Mouse (Mus musculus): ENCODE data around the gene Cptp.

Cptp gene

DNA sequence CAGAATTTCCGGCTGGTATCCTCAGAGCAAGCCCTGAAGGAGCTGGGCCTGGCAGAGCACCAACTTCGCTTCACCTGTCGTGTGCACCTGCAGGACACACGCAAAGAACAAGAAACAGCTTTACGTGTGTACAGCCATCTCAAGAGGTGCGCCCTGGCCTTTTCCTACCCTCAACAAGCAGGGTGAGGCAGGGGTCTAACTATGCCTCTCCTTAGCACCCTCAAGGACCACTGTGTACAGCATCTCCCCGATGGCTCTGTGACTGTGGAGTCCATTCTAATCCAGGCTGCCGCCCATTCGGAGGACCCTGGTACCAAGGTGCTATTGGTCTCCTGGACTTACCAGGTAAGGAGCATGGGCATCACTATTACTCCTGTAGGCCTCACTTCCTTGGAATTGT, 18.9 kb upstream of the Cptp start:
- no peak for DNase-seq (ENCODE audit: low spot score)

DNA sequence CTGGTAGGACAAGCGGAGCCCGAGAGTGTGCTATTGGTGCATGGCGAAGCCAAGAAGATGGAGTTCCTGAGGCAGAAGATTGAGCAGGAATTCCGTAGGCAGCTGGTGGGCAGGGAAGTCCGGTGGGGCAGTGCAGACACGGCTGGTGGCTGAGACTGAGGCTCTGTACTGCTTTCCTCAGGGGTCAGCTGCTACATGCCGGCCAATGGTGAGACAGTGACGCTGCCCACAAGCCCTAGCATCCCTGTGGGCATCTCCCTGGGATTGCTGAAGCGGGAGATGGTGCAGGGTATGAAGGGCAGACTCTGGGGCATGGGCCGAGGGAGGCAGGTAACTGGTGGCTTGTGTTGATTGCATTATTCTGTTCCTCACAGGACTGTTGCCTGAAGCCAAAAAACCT, 18.4 kb upstream of the Cptp start:
- no peak for DNase-seq (ENCODE audit: low spot score)

DNA sequence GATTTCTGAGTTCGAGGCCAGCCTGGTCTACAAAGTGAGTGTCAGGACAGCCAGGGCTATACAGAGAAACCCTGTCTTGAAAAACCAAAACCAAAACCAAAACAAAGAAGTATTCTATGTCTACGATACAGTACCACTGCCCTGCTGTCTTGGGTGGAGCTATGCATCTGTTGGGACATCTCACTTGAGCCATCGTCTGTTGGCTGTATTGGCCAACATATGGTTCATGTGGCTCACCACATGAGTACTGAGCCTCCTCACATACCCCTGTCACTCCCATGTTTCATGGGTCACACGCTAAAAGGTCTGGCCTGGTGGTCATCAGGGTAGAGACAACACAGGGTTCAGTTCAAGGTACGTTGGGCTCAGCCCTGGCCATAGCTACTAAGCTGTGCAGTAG, 17.1 kb upstream of the Cptp start:
- no peak for DNase-seq (ENCODE audit: low spot score)

DNA sequence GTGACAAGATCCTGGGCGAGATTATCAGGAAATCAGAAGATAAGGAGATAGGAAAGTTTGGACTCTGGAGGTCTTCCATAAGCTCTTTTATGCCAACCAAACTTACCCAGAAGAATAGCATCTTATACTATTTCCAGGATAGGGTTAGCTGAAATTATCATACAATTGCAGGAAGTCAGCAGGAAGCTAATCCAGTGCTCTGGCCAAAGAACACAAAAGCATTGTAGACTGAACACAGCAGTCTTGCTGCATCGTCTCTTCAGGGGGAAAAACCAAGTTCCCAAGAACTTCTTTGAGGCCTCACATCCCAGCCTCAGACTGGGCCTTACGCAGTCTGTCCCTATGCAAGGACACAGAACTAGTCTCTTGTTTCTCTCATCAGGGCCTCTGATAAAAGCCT, 14.3 kb upstream of the Cptp start:
- DNase-seq (ENCODE audit: low spot score): no peak

DNA sequence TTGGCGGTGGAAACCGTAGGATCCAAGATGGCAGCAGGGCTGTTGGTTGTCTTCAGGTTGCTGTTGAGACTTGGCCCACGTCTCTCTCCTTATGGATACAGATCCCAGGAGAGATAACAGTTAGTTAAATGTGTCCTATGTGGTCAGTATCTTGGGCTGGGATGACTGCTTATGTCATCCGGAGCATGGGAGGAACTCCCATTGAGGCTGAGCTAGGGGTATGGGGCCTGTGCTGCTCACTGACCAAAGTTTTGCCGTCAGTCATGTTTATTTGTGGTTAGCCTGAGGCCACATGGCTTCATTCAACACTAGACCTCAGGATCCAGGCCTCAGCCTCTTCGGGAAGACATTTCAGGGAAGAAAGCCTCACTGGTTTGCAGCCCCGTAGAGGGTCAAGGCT, 2.2 kb upstream of the Cptp start:
- DNase-seq (ENCODE audit: low spot score): no peak

DNA sequence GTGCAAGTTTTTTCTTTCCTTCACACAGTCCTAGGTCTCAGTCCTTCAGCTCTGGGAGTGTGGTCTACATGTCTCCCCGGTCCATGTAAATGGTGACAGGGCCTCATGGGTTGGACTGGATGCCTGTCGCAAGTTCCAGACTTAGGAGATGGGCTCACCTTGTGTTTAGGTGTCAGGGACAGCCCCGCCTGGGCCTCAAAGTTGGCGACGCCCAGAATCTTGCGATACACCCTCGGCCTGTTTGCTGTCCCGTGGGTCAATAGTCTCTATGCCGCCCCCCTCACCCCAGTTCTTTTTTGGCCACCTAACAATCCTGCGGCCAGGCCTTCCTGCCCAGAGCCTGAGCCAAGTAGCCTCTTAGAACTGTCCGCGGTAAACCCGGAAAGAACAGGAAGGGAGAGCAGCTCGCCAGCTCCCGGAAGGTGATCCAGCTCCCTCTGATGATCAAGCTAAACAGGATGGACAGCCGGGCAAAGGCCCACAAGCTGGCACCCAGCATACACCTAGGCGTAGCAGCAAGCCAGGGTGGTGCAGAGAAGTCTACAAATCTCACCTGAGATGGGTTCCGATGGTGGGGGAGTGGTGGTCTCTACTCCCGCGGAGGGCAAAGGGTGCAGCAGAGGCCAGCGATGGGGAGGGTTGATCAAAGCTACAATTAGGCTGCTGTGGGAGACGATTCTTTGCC, 484 bp downstream of the Cptp start:
- no peak for DNase-seq (ENCODE audit: low spot score)

DNA sequence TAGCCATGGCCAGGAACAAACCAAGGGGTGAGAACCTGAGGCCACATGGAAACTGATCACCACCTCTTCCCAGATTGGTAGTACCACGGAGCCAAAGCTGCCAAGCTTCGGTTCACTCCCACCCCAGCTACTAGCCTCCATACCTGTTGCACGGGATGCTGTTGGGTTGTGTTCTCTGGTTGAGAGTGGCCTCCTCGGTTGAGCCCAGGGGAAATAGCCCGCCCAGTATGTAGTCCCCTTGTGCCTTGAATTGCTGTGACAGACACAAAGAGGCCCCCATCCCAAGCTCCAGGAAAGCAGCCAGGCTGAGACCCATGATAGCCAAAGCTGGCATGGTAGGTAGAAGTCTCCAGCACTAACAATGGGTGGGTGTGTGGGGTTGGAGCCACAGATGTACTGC, 6.2 kb downstream of the Cptp start, which contains the start of gene Tas1r3:
Tas1r3 (minus strand) TSS at position 362 of the 400 bp plus-strand sequence.
- DNase-seq (ENCODE audit: low spot score): no peak

DNA sequence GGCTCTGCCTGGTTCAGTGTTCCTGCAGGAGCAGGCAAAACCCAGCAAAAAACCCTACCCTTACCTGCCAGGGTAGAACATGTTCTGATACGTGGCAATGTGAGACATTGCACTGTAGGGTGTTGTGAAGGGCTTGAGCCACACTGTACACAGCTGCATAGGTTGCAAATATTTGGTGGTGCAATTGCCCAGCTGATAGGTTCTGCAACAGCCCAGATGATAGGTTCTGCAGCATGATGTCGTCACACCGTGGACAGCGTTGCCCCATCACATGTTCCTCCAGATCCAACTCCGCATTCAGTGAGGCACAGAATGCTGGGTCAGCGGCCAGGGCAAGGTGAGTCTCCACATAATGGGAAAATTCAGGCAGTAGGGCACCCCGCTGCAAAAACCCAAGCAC, 7.5 kb downstream of the Cptp start:
- no peak for DNase-seq (ENCODE audit: low spot score)

DNA sequence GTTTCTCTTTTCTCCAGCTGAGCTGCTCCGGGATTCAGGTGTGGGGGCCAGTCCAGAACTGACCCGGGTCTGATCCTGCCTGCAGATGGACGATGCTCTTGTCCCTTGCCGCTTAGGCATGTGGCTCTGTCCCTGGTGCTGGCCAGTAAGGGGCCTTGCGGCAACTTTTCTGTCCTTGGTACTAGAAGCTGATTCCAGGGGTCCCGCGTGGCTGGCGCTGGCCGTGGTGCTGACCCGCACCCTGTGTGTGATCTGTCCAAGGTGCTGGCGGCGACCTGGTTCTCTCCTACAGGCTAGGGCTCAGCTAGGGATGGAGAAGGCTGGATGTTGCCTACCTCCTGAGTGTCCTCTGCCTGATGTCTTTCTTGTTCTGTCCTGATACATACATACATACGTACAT, 9.9 kb downstream of the Cptp start:
- DNase-seq (ENCODE audit: low spot score): peak; percentile 58

DNA sequence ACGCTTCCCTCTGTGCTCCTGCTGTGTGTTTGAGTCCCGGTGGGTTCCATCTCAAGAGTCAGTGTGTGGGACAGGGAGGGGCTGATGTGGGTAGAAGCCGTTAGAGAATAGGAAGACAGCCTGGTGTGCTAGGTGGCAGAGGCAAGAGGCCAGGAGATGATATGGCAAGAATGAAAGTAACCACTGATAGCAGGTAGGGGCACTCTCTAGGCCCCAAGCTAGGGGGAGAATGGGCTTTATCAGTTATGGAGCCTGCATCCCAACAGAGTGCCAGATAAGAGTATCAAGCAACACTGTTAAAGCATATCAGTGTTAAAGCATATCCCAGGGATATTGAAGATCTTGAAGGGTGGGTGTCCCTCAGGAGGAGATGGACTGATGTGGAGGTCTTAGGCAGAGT, 12.4 kb downstream of the Cptp start:
- no peak for DNase-seq (ENCODE audit: low spot score)

DNA sequence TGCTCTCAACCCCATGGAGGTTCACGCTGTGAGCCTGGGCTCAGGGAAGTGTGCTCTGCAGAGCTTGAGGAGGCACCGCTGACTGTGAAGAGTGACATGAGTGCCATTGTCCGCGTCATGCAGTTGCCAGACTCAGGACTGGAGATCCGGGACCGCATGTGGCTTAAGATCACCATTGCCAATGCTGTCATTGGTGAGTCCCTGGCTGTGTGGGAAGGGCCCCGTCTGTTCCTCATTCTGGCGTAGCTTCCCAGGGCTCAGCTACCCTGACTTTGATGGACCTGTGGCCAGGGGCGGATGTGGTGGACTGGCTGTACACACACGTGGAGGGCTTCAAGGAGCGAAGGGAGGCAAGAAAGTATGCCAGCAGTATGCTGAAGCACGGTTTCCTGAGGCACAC, 13.2 kb downstream of the Cptp start:
- DNase-seq (ENCODE audit: low spot score): no peak

DNA sequence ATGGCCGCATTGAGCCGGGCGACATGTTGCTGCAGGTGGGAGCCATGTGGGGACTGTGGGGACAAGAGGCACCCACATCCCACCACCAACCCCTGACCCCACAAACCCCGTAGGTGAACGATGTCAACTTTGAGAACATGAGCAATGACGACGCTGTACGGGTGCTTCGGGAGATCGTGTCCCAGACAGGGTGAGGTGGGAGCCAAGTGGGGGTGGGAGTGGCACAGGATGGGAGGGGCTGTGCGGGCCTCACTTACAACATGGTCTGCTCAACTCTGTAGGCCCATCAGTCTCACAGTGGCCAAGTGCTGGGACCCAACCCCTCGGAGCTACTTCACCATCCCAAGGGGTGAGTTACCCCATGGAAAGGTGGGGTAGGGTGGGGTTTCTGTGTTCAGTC, 14.2 kb downstream of the Cptp start:
- DNase-seq (ENCODE audit: low spot score): no peak

DNA sequence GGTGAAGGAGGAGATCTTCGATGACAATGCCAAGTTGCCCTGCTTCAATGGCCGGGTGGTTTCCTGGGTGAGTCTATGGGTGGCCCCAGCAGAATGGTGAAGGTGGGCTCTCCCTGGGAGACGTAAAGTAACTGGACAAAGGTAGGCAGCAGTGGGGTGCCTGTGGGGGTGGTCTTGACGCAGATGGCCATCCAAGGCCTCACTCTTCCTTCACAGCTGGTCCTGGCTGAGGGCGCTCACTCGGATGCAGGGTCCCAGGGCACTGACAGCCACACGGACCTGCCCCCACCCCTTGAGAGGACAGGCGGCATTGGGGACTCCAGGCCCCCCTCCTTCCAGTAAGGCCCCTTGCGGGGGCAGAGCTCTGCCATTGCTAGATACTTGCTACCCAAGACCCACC, 15.8 kb downstream of the Cptp start:
- DNase-seq (ENCODE audit: low spot score): no peak

DNA sequence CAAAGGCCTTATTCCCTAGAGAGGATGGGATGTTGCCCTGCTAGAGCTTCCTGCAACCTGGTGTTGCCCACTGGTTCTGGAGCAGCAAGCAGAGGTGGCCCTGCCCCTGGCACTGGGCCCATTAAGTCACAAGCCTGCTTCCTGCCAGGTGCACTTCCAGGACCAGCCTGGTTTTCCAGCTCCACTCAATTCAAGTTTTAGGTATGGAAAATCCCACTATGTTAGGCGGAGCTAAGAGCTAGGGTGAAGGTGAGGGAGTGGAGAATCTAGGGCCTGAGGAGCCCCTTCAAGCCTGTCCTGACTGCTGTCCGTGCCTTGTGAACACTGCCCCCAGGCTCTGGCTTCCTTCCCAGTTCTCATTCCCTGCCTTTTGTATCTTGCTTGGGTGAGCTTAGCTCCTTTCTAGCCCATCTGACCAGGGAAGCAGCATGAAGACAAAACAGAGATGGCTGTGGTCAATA, 17.3 kb downstream of the Cptp start:
- DNase-seq (ENCODE audit: low spot score): no peak

DNA sequence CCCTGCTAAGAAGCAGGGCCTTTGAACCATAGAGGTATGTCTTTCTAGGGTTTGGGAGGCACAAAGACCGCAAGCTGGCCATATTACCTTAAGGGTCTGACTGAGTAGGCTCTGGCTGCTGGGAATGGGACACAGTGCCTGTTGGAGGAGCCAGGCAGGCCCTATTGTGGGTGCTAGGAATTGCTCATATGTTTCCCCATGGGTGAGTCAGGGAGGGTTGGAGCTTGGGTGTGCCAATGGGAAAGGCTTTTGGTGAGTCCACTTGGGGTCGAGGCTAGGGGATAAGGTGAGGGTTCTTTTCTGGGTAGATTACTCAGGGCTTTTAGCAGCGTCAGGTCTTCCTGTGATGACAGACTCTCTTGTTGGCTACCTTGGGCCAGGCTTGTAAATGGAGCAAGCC, 17.9 kb downstream of the Cptp start:
- no peak for DNase-seq (ENCODE audit: low spot score)

DNA sequence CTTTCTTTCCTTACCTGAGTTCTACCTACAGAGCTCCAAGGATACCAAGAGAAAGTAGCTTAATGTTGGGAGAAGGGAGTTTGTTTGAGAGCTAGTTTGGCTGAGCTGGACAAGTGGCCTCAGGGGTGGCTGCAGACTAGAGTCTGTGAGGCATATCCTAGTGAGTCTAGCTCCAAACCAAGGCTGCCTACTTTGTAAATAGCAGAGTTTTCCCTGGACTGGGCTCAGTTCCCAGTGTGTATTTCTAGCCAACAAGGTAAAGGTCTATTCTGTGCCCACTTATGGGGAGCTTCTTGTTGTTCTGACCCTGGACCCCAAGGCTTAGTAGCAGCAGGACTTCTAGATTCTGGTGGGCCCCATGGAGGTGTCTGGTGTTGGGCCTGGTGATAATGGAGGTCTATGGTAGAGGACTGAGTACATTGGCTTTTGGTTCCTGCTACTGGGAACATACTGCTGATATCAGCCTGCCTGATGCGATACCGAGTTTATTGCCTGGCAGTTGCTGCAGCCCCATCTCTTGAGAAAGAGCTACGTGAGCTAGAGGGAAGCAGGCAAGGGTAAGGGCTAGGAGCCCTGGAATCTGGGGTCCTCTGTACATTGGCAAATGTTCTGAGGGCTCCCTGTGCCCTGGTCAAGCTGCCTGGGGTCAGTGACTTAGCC, 19.3 kb downstream of the Cptp start:
- DNase-seq (ENCODE audit: low spot score): no peak

DNA sequence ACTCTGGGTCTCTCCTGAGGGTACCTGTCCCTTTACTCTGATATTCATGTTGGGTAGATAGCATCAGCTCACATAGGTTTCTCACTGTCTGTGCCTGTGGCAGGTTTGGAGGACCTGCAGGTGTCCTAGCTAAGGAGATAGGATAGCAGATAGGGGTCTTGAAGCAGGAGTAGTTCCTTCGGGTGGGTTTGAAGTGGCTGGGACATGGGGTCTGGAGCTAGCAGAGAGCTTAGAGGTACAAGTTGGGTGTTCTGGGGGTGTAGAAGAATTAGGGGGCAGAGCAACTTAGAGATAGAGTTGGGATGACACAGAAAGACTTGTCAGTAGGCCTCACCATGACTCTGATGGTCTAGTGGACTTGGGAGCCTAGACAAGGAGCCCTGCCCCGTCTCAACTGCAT, 19.8 kb downstream of the Cptp start:
- no peak for DNase-seq (ENCODE audit: low spot score)

DNA sequence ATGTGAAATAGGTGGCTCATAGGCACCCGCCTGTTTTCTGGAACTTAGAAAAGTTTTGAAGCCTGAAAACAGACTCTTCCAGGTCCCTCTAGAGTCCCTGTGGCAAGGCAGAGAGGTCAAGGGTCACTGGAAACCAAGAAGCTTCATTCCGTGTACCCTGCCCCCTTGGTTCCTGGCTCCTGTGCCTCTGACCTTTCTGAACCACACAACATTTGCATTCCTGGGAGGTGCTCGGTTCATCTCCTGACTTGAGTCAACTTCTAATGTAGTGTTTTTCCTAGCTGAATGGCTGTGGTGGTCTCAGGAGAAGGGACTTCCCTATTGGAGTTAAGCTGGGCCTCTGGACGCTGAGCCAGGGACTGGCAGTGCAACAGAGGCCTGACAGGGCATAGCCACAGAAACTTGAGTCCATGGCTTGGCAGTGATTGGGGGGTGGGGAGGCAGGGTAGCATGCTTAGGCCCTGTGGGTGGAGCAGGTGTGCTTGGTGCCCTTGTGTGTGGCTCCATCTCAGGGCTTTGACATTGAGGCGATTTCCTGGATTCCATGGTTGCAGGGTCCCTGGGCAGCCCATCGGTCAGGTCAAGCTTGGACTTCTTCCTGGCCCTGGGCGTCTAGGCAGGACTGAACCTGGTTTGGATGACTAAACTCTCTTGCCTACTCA, 20.7 kb downstream of the Cptp start:
- DNase-seq (ENCODE audit: low spot score): no peak

DNA sequence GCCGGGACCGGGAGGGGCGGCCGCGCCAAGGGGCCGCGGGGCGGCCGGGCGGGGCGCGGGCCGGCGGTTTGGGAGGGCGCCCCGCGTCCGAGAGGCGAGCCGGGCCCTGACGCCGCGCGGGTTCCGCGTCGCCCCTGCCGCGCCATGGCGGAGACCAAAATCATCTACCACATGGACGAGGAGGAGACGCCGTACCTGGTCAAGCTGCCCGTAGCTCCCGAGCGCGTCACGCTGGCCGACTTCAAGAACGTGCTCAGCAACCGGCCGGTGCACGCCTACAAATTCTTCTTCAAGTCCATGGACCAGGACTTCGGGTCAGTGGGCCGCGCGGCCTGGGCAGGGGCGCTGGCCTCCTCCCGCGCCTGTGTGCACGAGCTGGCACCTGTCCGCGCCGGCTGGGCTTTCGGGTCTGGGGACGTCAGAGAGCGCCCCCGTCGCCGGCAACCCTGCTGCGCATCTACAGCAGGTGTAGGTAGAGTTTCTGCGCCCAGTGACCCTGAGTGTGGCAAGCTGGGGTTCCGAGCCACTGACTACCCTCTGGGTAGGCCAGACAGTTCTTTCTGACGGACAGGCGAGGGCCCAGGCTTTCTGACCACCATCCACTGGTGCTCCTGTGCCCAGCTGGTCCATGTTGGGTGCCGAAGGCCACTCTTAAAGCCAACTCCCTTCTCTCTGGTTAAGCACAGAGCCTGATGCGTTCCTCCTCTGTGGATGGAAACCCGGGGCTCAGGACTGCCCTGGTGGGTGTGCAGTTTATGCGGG, 21.5 kb downstream of the Cptp start:
- DNase-seq (ENCODE audit: low spot score): no peak

DNA sequence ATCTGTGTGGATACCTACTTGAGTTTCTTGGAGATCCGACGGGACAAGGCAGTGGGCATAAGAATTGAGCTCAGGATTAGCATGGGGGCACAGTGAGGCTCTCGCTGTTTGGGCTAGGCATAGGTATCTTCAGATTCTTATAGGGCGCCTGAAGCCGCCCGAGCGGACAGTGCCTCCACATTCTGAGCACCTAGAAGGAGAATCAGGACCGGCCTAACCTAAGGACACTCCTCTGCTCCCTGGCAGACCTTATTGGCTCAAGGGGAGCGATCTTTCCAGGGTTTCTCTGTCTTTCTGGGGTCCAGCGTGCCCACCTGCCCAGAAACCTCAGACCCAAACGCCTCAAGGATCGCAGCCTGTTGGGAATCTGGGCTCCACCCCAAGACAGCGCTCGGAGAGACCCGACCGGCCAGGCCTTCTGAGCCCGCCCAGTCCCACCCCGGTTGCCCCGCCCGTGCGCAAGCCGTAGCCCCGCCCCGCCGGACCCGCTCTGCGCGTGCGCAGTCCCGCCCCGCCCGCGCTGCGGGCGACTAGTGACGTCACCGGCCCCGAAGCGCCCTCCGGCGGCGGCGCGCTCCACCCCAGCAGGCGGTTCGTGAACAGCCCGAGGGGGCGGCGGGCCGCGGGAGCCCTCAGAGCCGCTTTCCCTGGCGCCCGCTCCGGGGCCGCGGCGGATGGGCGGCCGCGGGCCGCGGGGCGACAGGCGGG, 22.2 kb downstream of the Cptp start, which contains the start of gene Dvl1:
Dvl1 (plus strand) TSS at position 532 of the 708 bp plus-strand sequence.
- peak; percentile 88 for DNase-seq (ENCODE audit: low spot score)

DNA sequence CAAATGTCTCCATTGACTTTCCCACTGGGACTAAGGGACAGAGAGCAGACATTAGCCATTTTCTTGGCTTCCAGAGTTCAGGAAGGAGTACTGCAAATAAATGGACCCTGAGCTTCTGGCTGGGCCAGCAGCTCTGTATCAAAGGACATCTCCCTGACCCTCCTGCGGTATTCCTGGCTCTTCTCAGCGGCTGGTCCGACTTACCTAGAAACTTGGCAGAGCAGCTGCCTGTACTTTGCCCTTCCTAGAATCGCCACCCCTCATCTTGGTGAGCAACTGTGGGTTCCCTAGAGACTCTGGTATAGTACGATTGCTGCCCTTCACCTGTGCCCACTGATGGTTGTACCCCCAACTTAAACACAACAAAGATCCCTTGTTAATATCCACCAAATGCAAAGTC, 26.0 kb downstream of the Cptp start:
- DNase-seq (ENCODE audit: low spot score): no peak
